In genomic region chr13:20489698-20490417, GRCm38 (mm10) we compare ENCODE assay signal across 10 mouse cellular contexts.
A peak's percentile ranks its signal among the peaks of the same experiment; 100 is the strongest.
DNase-seq lines count a peak whose midpoint lies in the region; ATAC-seq lines count a peak whose summit lies in the region.
"Had no signal": no experiment of that assay in that cellular context is flagged by ENCODE, and none has a peak within 500 bp of the region (broad histone marks: within the 10 kb centered on the region; RNA-seq: fewer than 3 reads in every experiment).

No protein-coding gene starts in this region.

- ATAC-seq in heart, embryonic 11.5 days (replicated peaks; ENCODE audit: insufficient number of reproducible peaks, low FRiP score, low TSS enrichment): no peak
- ATAC-seq in CD4-positive, CD25-positive, alpha-beta regulatory T cell, adult 4 months: peak; percentile 62
- peak; percentile 80 for ATAC-seq in common myeloid progenitor, adult 5-6 weeks (replicated peaks; ENCODE audit: low read depth, poor library complexity, severe bottlenecking)
- peak; percentile 68; the same call in 1 of the 2 replicates for ATAC-seq in neural tube, embryonic 11.5 days (ENCODE audit: insufficient read depth, low FRiP score, low TSS enrichment)

- no peaks in the 10 kb centered on the region for H3K4me1 ChIP-seq in heart, embryonic 11.5 days (ENCODE audit: control insufficient read depth, insufficient read depth, low read length)
- no peaks in the 10 kb centered on the region for H3K4me1 ChIP-seq in neural tube, embryonic 11.5 days (ENCODE audit: control insufficient read depth, insufficient read depth, low read length)
- H3K4me1 ChIP-seq: embryonic facial prominence, embryonic 12.5 days; megakaryocyte, embryonic 14.5 days had no signal

- H3K4me3 ChIP-seq in heart, embryonic 11.5 days (ENCODE audit: low read depth, low read length): no peak overlapping the region
- no peak overlapping the region for H3K4me3 ChIP-seq in neural tube, embryonic 11.5 days (ENCODE audit: low read depth, low read length)
- H3K4me3 ChIP-seq: embryonic facial prominence, embryonic 12.5 days; megakaryocyte, embryonic 14.5 days had no signal

- intact Hi-C loops in left cerebral cortex, postnatal 36 days (cut with DNase I): loop anchor here (5.0 kb wide), 1 partner anchor 47 kb away; no protein-coding TSS in a partner anchor

- no peak overlapping the region for H3K27ac ChIP-seq in heart, embryonic 11.5 days (ENCODE audit: low read depth, low read length)
- H3K27ac ChIP-seq in neural tube, embryonic 11.5 days (ENCODE audit: low read depth, low read length): no peak overlapping the region
- H3K27ac ChIP-seq: embryonic facial prominence, embryonic 12.5 days had no signal

- H3K36me3 ChIP-seq in heart, embryonic 11.5 days (ENCODE audit: control insufficient read depth, insufficient read depth, low read length): no peaks in the 10 kb centered on the region
- no peaks in the 10 kb centered on the region for H3K36me3 ChIP-seq in neural tube, embryonic 11.5 days (ENCODE audit: control insufficient read depth, insufficient read depth, low read length)
- H3K36me3 ChIP-seq: embryonic facial prominence, embryonic 12.5 days had no signal

- no peak overlapping the region for H3K4me2 ChIP-seq in heart, embryonic 11.5 days
- no peak overlapping the region for H3K4me2 ChIP-seq in neural tube, embryonic 11.5 days (ENCODE audit: low read depth)
- H3K4me2 ChIP-seq: embryonic facial prominence, embryonic 12.5 days had no signal

- WGBS in heart, embryonic 11.5 days (ENCODE audit: insufficient replicate concordance): 64% methylated on average over 8 of the region's 8 CpGs
- WGBS in neural tube, embryonic 11.5 days: 85% methylated on average over 8 of the region's 8 CpGs

- no peaks in the 10 kb centered on the region for H3K27me3 ChIP-seq in heart, embryonic 11.5 days (ENCODE audit: control insufficient read depth, insufficient read depth, low read length)
- H3K27me3 ChIP-seq in neural tube, embryonic 11.5 days (ENCODE audit: control insufficient read depth, insufficient read depth, low read length): no peaks in the 10 kb centered on the region
- H3K27me3 ChIP-seq: embryonic facial prominence, embryonic 12.5 days; megakaryocyte, embryonic 14.5 days had no signal

- H3K9me3 ChIP-seq in heart, embryonic 11.5 days (replicated peaks; ENCODE audit: control insufficient read depth, low read length): no peaks in the 10 kb centered on the region
- H3K9me3 ChIP-seq in neural tube, embryonic 11.5 days (ENCODE audit: control insufficient read depth, low read length): no peaks in the 10 kb centered on the region
- H3K9me3 ChIP-seq: embryonic facial prominence, embryonic 12.5 days; megakaryocyte, embryonic 14.5 days had no signal

- H3K9ac ChIP-seq in heart, embryonic 11.5 days (ENCODE audit: low read depth, low read length): no peak overlapping the region
- no peak overlapping the region for H3K9ac ChIP-seq in neural tube, embryonic 11.5 days (ENCODE audit: low read length)
- H3K9ac ChIP-seq: embryonic facial prominence, embryonic 12.5 days had no signal

- DNase-seq in heart, adult 18-20 months: peak; percentile 26 to 44
- peak; percentile 31 for DNase-seq in hindlimb bud, embryonic 11.5 days (ENCODE audit: extremely low spot score, low read depth, low spot score)
- DNase-seq in neural tube, embryonic 11.5 days (ENCODE audit: low spot score): peak; percentile 40
- no peak for DNase-seq in left cerebral cortex, postnatal 36 days (ENCODE audit: low spot score in 2 of 2)
- DNase-seq in left cerebral cortex, adult 9 months (ENCODE audit: low spot score in 2 of 2): no peak

Comparison
In these comparisons a context has a peak if more than half of its experiments do, and no peak if none do; other contexts are left out.
1. DNase-seq: peak in heart, adult 18-20 months (2 of 2), hindlimb bud, embryonic 11.5 days (single experiment) and neural tube, embryonic 11.5 days (single experiment); none in left cerebral cortex, postnatal 36 days (0 of 2) and left cerebral cortex, adult 9 months (0 of 2).